Mouse (Mus musculus) heart, embryonic 16.5 days (tissue): Measurements from ENCODE around the gene Ddx25. TPM values are rescaled to one million over a fixed set of nuclear protein-coding genes. Genes with fewer than 3 reads are reported as not detected.

Source experiments
- ATAC-seq: fragments of 200-750 bp; cut with Nextera tagmentation; replicated peaks from 2 replicates; pipeline ENCODE4 v1.8.0; 2017; ENCODE audit warnings: moderate number of reproducible peaks; ENCODE audit not compliant: insufficient read depth, low FRiP score; ENCODE audit errors: extremely low read depth
- H3K27ac ChIP-seq: fragments of 300-500 bp; sonication (generic); 2 replicates; pipeline ENCODE4 v1.5.1; 2014; ENCODE audit warnings: mild to moderate bottlenecking, low read length, control low read depth, moderate library complexity
- H3K27me3 ChIP-seq: fragments of 300-500 bp; sonication (generic); 2 replicates; pipeline ENCODE4 v1.6.1; 2014; ENCODE audit warnings: low read length, mixed read lengths; ENCODE audit not compliant: control insufficient read depth, insufficient read depth
- H3K36me3 ChIP-seq: fragments of 300-500 bp; sonication (generic); 2 replicates; pipeline ENCODE4 v1.6.1; 2014; ENCODE audit not compliant: control insufficient read depth, insufficient read depth
- H3K4me1 ChIP-seq: fragments of 300-500 bp; sonication (generic); 2 replicates; pipeline ENCODE4 v1.6.1; 2014; ENCODE audit warnings: low read length, mixed read lengths; ENCODE audit not compliant: control insufficient read depth, insufficient read depth
- H3K4me2 ChIP-seq: fragments of 300-500 bp; sonication (generic); 2 replicates; pipeline ENCODE4 v1.6.1; 2014; ENCODE audit warnings: low read depth, mild to moderate bottlenecking, control low read depth, low read length
- H3K4me3 ChIP-seq: fragments of 300-500 bp; sonication (generic); 2 replicates; pipeline ENCODE4 v1.5.1; 2014; ENCODE audit warnings: mild to moderate bottlenecking, control low read depth, low read length
- H3K9ac ChIP-seq: fragments of 300-500 bp; sonication (generic); 2 replicates; pipeline ENCODE4 v1.6.1; 2014; ENCODE audit warnings: low read length, control low read depth
- H3K9me3 ChIP-seq: fragments of 300-500 bp; sonication (generic); replicated peaks from 2 replicates; pipeline ENCODE4 v1.6.1; 2016; ENCODE audit warnings: low read length; ENCODE audit not compliant: control insufficient read depth
- WGBS: fragments of 180-500 bp; shearing (Covaris S2); extraction: QIAGEN DNeasy Blood & Tissue Kit; methylation state at CpG from one replicate; pipeline ENCODE4 v1.1.7; 2014; 5-methylcytosine and 5-hydroxymethylcytosine counted together
- polyA plus RNA-seq: library from polyadenylated mRNA; unstranded; fragments of >200 nt; fragmentation: Nextera tagmentation; extraction: Ambion mirVana; gene quantifications from 2 replicates; pipeline ENCODE4 v1.2.1, GENCODE M21; 2015

Ddx25 gene
- polyA plus RNA-seq, 1 experiment from 2014 or later: 0.63 TPM

GRCm38 (mm10) chr9:35491109-35491866, 67.0 kb downstream of the Ddx25 start:
- H3K36me3 ChIP-seq: peaks cover 20% of the 10 kb centered on the region

GRCm38 (mm10) chr9:35488496-35488895, 69.8 kb downstream of the Ddx25 start:
- H3K27ac ChIP-seq: no peak overlapping the region
- WGBS: 76% methylated on average over 4 of the region's 4 CpGs
- no peaks in the 10 kb centered on the region for H3K27me3 ChIP-seq
- no peaks in the 10 kb centered on the region for H3K4me1 ChIP-seq
- H3K4me3 ChIP-seq: no peak overlapping the region
- no peak overlapping the region for H3K9ac ChIP-seq
- no peak overlapping the region for H3K4me2 ChIP-seq
- H3K9me3 ChIP-seq: no peaks in the 10 kb centered on the region
- H3K36me3 ChIP-seq: peaks cover 20% of the 10 kb centered on the region
- ATAC-seq: no peak

More at GRCm38 (mm10) chr9:35491109-35491866, 67.0 kb downstream of the Ddx25 start:
- no peak overlapping the region for H3K9ac ChIP-seq
- H3K27ac ChIP-seq: no peak overlapping the region
- 79% methylated on average over 11 of the region's 11 CpGs for WGBS
- no peaks in the 10 kb centered on the region for H3K4me1 ChIP-seq
- no peak for ATAC-seq
- H3K4me3 ChIP-seq: no peak overlapping the region
- no peaks in the 10 kb centered on the region for H3K27me3 ChIP-seq
- H3K4me2 ChIP-seq: no peak overlapping the region
- no peaks in the 10 kb centered on the region for H3K9me3 ChIP-seq

Other genes starting within 250 kb of the Ddx25 start
- gene Cdon, start 137.4 kb downstream of the Ddx25 start, polyA plus RNA-seq: 5.0 and 5.8 TPM in 2 replicates
- gene Gm1113, start 40.3 kb downstream of the Ddx25 start, polyA plus RNA-seq: not detected in 2 replicates
- 13.6 and 14.3 TPM in 2 replicates for gene Pus3, start 67 bp upstream of the Ddx25 start, polyA plus RNA-seq
- gene Pate2, start 11.8 kb upstream of the Ddx25 start, polyA plus RNA-seq: 0.37 and 0.53 TPM in 2 replicates
- 14.4 and 14.5 TPM in 2 replicates for gene Hyls1, start 11.9 kb upstream of the Ddx25 start, polyA plus RNA-seq
- gene Pate4, start 53.4 kb upstream of the Ddx25 start, polyA plus RNA-seq: not detected in 2 replicates
- not detected in 2 replicates for gene Pate3, start 89.7 kb upstream of the Ddx25 start, polyA plus RNA-seq
- gene Pate1, start 128.9 kb upstream of the Ddx25 start, polyA plus RNA-seq: not detected in 2 replicates
- not detected in 2 replicates for gene Gm17677, start 182.5 kb upstream of the Ddx25 start, polyA plus RNA-seq
- gene Gm17727, start 219.6 kb upstream of the Ddx25 start, polyA plus RNA-seq: not detected in 2 replicates
- gene Gm27235, start 231.6 kb upstream of the Ddx25 start, polyA plus RNA-seq: not detected in 2 replicates
- gene D730048I06Rik, start 231.6 kb upstream of the Ddx25 start, polyA plus RNA-seq: not detected in 2 replicates